Mouse (Mus musculus) liver, embryonic 11.5 days (tissue): ENCODE results near the gene Cbarp. TPM values are rescaled to one million over a fixed set of nuclear protein-coding genes. Genes with fewer than 3 reads are reported as not detected.
A peak's percentile ranks its signal among the peaks of the same experiment; 100 is the strongest.

ENCODE experiments used
- ATAC-seq: fragments of 200-750 bp; cut with Nextera tagmentation; replicated peaks from 2 replicates; pipeline ENCODE4 v1.8.0; 2017; ENCODE audit warnings: moderate number of reproducible peaks, mild to moderate bottlenecking, moderate TSS enrichment, moderate library complexity; ENCODE audit not compliant: low FRiP score
- DNase-seq: peaks from one replicate; pipeline ENCODE4 v3.0.0-alpha.2; 2017; ENCODE audit warnings: low spot score
- H3K27ac ChIP-seq: fragments of 300-500 bp; sonication (generic); 2 replicates; pipeline ENCODE4 v1.5.1; 2014; ENCODE audit warnings: mild to moderate bottlenecking, low read depth, low read length, control low read depth
- H3K27me3 ChIP-seq: fragments of 300-500 bp; sonication (generic); replicated peaks from 2 replicates; pipeline ENCODE4 v1.6.1; 2014; ENCODE audit warnings: low read length, mixed read lengths; ENCODE audit not compliant: control insufficient read depth, insufficient read depth
- H3K36me3 ChIP-seq: fragments of 300-500 bp; sonication (generic); 2 replicates; pipeline ENCODE4 v1.6.1; 2014; ENCODE audit warnings: mild to moderate bottlenecking, low read length, moderate library complexity, mixed read lengths; ENCODE audit not compliant: control insufficient read depth, insufficient read depth
- H3K4me1 ChIP-seq: fragments of 300-500 bp; sonication (generic); replicated peaks from 2 replicates; pipeline ENCODE4 v1.6.1; 2014; ENCODE audit warnings: low read length, mixed read lengths; ENCODE audit not compliant: control insufficient read depth, insufficient read depth
- H3K4me2 ChIP-seq: fragments of 300-500 bp; sonication (generic); 2 replicates; pipeline ENCODE4 v1.6.1; 2014; ENCODE audit warnings: mild to moderate bottlenecking, control low read depth, moderate library complexity
- H3K4me3 ChIP-seq: fragments of 300-500 bp; sonication (generic); 2 replicates; pipeline ENCODE4 v1.5.1; 2014; ENCODE audit warnings: low read depth, low read length, control low read depth
- H3K9ac ChIP-seq: fragments of 300-500 bp; sonication (generic); 2 replicates; pipeline ENCODE4 v1.6.1; 2014; ENCODE audit warnings: low read depth, low read length, control low read depth
- H3K9me3 ChIP-seq: fragments of 300-500 bp; sonication (generic); 2 replicates; pipeline ENCODE4 v1.6.1; 2016; ENCODE audit warnings: low read length, inconsistent platforms, mixed read lengths; ENCODE audit not compliant: control insufficient read depth
- WGBS: fragments of 180-500 bp; shearing (Covaris S2); extraction: QIAGEN DNeasy Blood & Tissue Kit; methylation state at CpG from one replicate; pipeline ENCODE4 v1.1.7; 2014; 5-methylcytosine and 5-hydroxymethylcytosine counted together
- polyA plus RNA-seq: library from polyadenylated mRNA; unstranded; fragments of >200 nt; fragmentation: Nextera tagmentation; extraction: Ambion mirVana; gene quantifications from 2 replicates; pipeline ENCODE4 v1.2.1, GENCODE M21; 2014

Cbarp gene
- polyA plus RNA-seq, 1 experiment from 2014 or later: 2.8 TPM

DNA sequence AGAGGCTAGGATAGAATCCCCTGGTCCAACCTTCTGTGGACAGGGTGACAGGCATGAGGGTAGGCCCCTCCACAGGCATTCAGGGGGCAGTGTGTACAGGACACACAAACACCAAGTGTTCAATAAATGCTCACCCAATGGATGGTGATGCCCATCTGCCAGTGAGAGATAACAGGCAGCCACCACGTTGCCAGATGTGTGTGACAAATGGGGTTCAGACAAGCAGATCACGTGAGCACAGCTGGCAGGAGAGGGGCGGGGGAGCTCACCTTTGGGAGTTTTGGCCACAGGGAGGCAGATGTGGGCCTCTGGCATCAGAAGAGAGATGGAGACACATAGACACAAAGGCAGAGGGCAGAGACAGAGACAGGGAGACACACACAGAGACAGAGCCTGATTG lies 59.6 kb downstream of the Cbarp start:
- Histone ChIP-seq H3K9me3 (no peaks in the 10 kb centered on the region), H3K27me3 (no peaks in the 10 kb centered on the region), H3K36me3 (peaks cover 30% of the 10 kb centered on the region), H3K4me2 (peak overlapping the region; percentile 54), H3K4me3 (peak overlapping the region; percentile 16; the same call in 1 of the 2 replicates), H3K27ac (peak overlapping the region; percentile 87), H3K4me1 (peaks cover 18% of the 10 kb centered on the region), H3K9ac (peak overlapping the region; percentile 55; the same call in 1 of the 2 replicates)
- no peak for DNase-seq
- 57% methylated on average over 3 of the region's 3 CpGs for WGBS
- ATAC-seq: peak; percentile 88

Other genes starting within 250 kb of the Cbarp start
- not detected in 2 replicates for gene Cfd, start 250.0 kb downstream of the Cbarp start, polyA plus RNA-seq
- gene Med16, start 231.9 kb downstream of the Cbarp start, polyA plus RNA-seq: 32.6 and 37.4 TPM in 2 replicates
- 7.4 TPM in 1 of 2 replicates, not detected in the other for gene Gm26602, start 230.0 kb downstream of the Cbarp start, polyA plus RNA-seq
- gene Kiss1r, start 223.9 kb downstream of the Cbarp start, polyA plus RNA-seq: 0.66 and 0.75 TPM in 2 replicates
- 99.4 and 104 TPM in 2 replicates for gene R3hdm4, start 219.6 kb downstream of the Cbarp start, polyA plus RNA-seq
- gene Arid3a, start 213.8 kb downstream of the Cbarp start, polyA plus RNA-seq: 10.8 and 12.4 TPM in 2 replicates
- gene Wdr18, start 180.7 kb downstream of the Cbarp start, polyA plus RNA-seq: 164 and 171 TPM in 2 replicates
- gene Grin3b, start 170.1 kb downstream of the Cbarp start, polyA plus RNA-seq: 0.10 and 0.14 TPM in 2 replicates
- 14.9 and 20.2 TPM in 2 replicates for gene Tmem259, start 156.5 kb downstream of the Cbarp start, polyA plus RNA-seq
- 115 and 124 TPM in 2 replicates for gene Cnn2, start 152.3 kb downstream of the Cbarp start, polyA plus RNA-seq
- gene Abca7, start 144.3 kb downstream of the Cbarp start, polyA plus RNA-seq: 7.7 and 8.6 TPM in 2 replicates
- 29.0 and 29.4 TPM in 2 replicates for gene Arhgap45, start 124.2 kb downstream of the Cbarp start, polyA plus RNA-seq
- gene Polr2e, start 101.0 kb downstream of the Cbarp start, polyA plus RNA-seq: 239 and 256 TPM in 2 replicates
- gene Gpx4, start 93.7 kb downstream of the Cbarp start, polyA plus RNA-seq: 761 and 762 TPM in 2 replicates
- gene Sbno2, start 35.3 kb downstream of the Cbarp start, polyA plus RNA-seq: 17.7 and 19.2 TPM in 2 replicates
- gene Stk11, start 25.0 kb downstream of the Cbarp start, polyA plus RNA-seq: 25.1 and 33.5 TPM in 2 replicates
- 482 and 514 TPM in 2 replicates for gene Atp5d, start 2.2 kb downstream of the Cbarp start, polyA plus RNA-seq
- 19.2 and 20.1 TPM in 2 replicates for gene Midn, start 7.4 kb upstream of the Cbarp start, polyA plus RNA-seq
- gene Cirbp, start 25.1 kb upstream of the Cbarp start, polyA plus RNA-seq: 22.5 and 25.1 TPM in 2 replicates
- gene 1600002K03Rik, start 32.1 kb upstream of the Cbarp start, polyA plus RNA-seq: 21.8 and 27.4 TPM in 2 replicates
- gene Efna2, start 38.6 kb upstream of the Cbarp start, polyA plus RNA-seq: 9.4 and 10.7 TPM in 2 replicates
- 67.7 and 71.0 TPM in 2 replicates for gene Mum1, start 85.6 kb upstream of the Cbarp start, polyA plus RNA-seq
- 401 and 427 TPM in 2 replicates for gene Ndufs7, start 108.3 kb upstream of the Cbarp start, polyA plus RNA-seq
- 49.0 and 49.7 TPM in 2 replicates for gene Gamt, start 120.2 kb upstream of the Cbarp start, polyA plus RNA-seq
- 49.2 and 55.0 TPM in 2 replicates for gene Dazap1, start 120.7 kb upstream of the Cbarp start, polyA plus RNA-seq
- 1,270 and 1,408 TPM in 2 replicates for gene Rps15, start 151.6 kb upstream of the Cbarp start, polyA plus RNA-seq
- gene Apc2, start 155.1 kb upstream of the Cbarp start, polyA plus RNA-seq: 0.30 and 0.45 TPM in 2 replicates
- 46.2 and 47.8 TPM in 2 replicates for gene 2310011J03Rik, start 179.7 kb upstream of the Cbarp start, polyA plus RNA-seq
- gene Pcsk4, start 188.7 kb upstream of the Cbarp start, polyA plus RNA-seq: 12.6 and 12.8 TPM in 2 replicates
- 74.3 and 76.1 TPM in 2 replicates for gene Reep6, start 189.1 kb upstream of the Cbarp start, polyA plus RNA-seq
- 1.6 and 2.6 TPM in 2 replicates for gene Adamtsl5, start 207.6 kb upstream of the Cbarp start, polyA plus RNA-seq
- gene Plk5, start 215.6 kb upstream of the Cbarp start, polyA plus RNA-seq: 0.25 TPM in 2 replicates
- 2.5 and 3.7 TPM in 2 replicates for gene Mex3d, start 246.8 kb upstream of the Cbarp start, polyA plus RNA-seq